ENCODE assay signal across 17 mouse cellular contexts in the genomic region with DNA sequence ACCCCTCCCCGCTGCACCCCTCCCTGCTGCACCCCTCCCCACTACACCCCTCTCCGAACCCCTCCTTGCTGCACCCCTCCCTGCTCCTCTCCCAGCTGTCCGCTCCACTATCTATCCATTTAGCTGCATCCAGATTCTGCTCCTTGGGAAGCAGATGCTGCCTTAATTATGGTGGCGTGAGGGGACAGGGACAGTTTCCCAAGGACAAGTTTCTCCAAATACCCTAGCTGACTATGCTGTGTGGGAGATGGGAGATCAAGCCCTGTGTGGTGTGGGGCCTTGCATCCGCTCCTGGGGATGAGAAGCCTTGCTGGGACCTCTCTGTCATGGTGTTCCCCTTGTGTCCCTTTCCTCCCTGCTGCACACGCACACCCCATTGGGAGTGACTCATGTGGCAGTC.
"Had no signal": no experiment of that assay in that cellular context is flagged by ENCODE, and none has a peak within 500 bp of the region (broad histone marks: within the 10 kb centered on the region; RNA-seq: fewer than 3 reads in every experiment).

No protein-coding gene starts in this region.

- H3K4me2 ChIP-seq: lung, embryonic 14.5 days; midbrain, embryonic 12.5 days; neural tube, embryonic 13.5 days; neural tube, embryonic 15.5 days; stomach, embryonic 15.5 days had no signal

- H3K27me3 ChIP-seq: midbrain, embryonic 12.5 days; neural tube, embryonic 13.5 days; neural tube, embryonic 15.5 days; stomach, embryonic 15.5 days had no signal

- H3K36me3 ChIP-seq: stomach, embryonic 15.5 days had no signal

- H3K4me1 ChIP-seq: neural tube, embryonic 15.5 days; stomach, embryonic 15.5 days had no signal

- H3K9ac ChIP-seq: lung, embryonic 14.5 days; midbrain, embryonic 12.5 days; neural tube, embryonic 13.5 days; neural tube, embryonic 15.5 days; stomach, embryonic 15.5 days had no signal

- DNase-seq: lung, adult 18-20 months; lung, embryonic 14.5 days; lung, postnatal 10 days; lung, postnatal 4 days; midbrain, embryonic 14.5 days; right cerebral cortex, postnatal 14 days; thymus, adult 2 months; thymus, postnatal 25 days; thymus, postnatal 4 days had no signal

- ATAC-seq: midbrain, embryonic 16.5 days had no signal

- H3K9me3 ChIP-seq: midbrain, embryonic 10.5 days; midbrain, embryonic 12.5 days; neural tube, embryonic 13.5 days; neural tube, embryonic 15.5 days; stomach, embryonic 15.5 days had no signal

- H3K4me3 ChIP-seq: midbrain, embryonic 10.5 days; midbrain, embryonic 12.5 days; myocyte; neural tube, embryonic 13.5 days; neural tube, embryonic 15.5 days; stomach, embryonic 15.5 days had no signal

- H3K27ac ChIP-seq: midbrain, embryonic 12.5 days; neural tube, embryonic 13.5 days; neural tube, embryonic 15.5 days; stomach, embryonic 15.5 days; stomach, postnatal 0 days had no signal
